Mouse (Mus musculus) WW6 (cell line): ENCODE results near the gene Ldb3.

Source experiments
- DNase-seq: peaks from one replicate; pipeline ENCODE4 v3.0.0-alpha.2; 2013; ENCODE audit warnings: low read depth, low spot score

Gene Ldb3

GRCm38 (mm10) chr14:34588498-34588897, at the start of gene Ldb3:
Ldb3 (minus strand) TSS chr14:34588682.
- DNase-seq, result no peak

GRCm38 (mm10) chr14:34635721-34636120, 47.2 kb upstream of the Ldb3 start:
- no peak for DNase-seq

GRCm38 (mm10) chr14:34635192-34635591, 46.7 kb upstream of the Ldb3 start:
- no peak for DNase-seq

- no peak for DNase-seq
These were observed 44.4 kb upstream of the Ldb3 start for GRCm38 (mm10) chr14:34632722-34633448.

- no peak for DNase-seq
These were observed 38.3 kb upstream of the Ldb3 start for GRCm38 (mm10) chr14:34626824-34627223.

GRCm38 (mm10) chr14:34623531-34624210, 35.2 kb upstream of the Ldb3 start:
- no peak for DNase-seq

GRCm38 (mm10) chr14:34623074-34623473, 34.6 kb upstream of the Ldb3 start:
- DNase-seq, result no peak

GRCm38 (mm10) chr14:34620611-34621376, 32.3 kb upstream of the Ldb3 start:
- no peak for DNase-seq

- DNase-seq, result no peak
These were observed 30.3 kb upstream of the Ldb3 start for GRCm38 (mm10) chr14:34618808-34619207.

- peak; percentile 70 for DNase-seq
These were observed 28.3 kb upstream of the Ldb3 start for GRCm38 (mm10) chr14:34616821-34617220.

- no peak for DNase-seq
These were observed 27.1 kb upstream of the Ldb3 start for GRCm38 (mm10) chr14:34615625-34616024.

- no peak for DNase-seq
These were observed 26.6 kb upstream of the Ldb3 start for GRCm38 (mm10) chr14:34615082-34615481.

- no peak for DNase-seq
These were observed 26.1 kb upstream of the Ldb3 start for GRCm38 (mm10) chr14:34614551-34614950.

- no peak for DNase-seq
These were observed 25.0 kb upstream of the Ldb3 start for GRCm38 (mm10) chr14:34613523-34613922.

- no peak for DNase-seq
These were observed 23.7 kb upstream of the Ldb3 start for GRCm38 (mm10) chr14:34612222-34612621.

GRCm38 (mm10) chr14:34611591-34611990, 23.1 kb upstream of the Ldb3 start:
- no peak for DNase-seq

- no peak for DNase-seq
These were observed 13.4 kb upstream of the Ldb3 start for GRCm38 (mm10) chr14:34601910-34602309.

GRCm38 (mm10) chr14:34599941-34600340, 11.5 kb upstream of the Ldb3 start, which contains the start of gene Opn4:
Opn4 (minus strand) TSS chr14:34600142.
- DNase-seq, result no peak

GRCm38 (mm10) chr14:34595596-34596255, 7.2 kb upstream of the Ldb3 start:
- DNase-seq, result no peak

- DNase-seq, result no peak
These were observed 3.5 kb upstream of the Ldb3 start for GRCm38 (mm10) chr14:34591741-34592535.
